Mouse (Mus musculus): ENCODE measurements at regions not wholly inside any gene's neighbourhood (a gene's known extent, or its start where the extent isn't known, plus 50 kb on each side); places are given as distances from the start of the nearest gene placed in this dataset.
A peak's percentile ranks its signal among the peaks of the same experiment; 100 is the strongest.

DNA sequence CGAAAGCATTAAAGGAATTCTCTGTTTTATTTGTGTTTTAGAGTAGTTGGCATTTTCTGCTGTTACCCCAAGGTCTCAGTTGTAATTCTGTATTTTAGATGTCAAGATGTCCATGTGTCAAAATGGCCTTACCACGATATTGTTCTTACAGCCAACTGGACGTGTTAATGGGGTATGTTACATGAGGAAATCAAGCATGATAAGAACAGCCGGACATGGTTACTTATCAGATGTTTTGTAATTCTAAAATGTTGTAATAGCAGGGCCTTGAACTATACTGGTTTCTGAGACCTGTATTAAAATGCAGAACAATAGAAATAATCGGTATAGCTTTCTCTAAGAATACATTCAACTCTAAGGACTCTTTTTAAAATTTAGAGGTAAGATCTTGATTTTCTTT lies 201.3 kb downstream of the Foxo1 start:
- Histone ChIP-seq H3K4me2 (ENCODE audit: low read depth, low read length) (no peak overlapping the region), H3K4me3 (ENCODE audit: low read depth, low read length) (no peak overlapping the region), H3K36me3 (ENCODE audit: control insufficient read depth, insufficient read depth) (no peaks in the 10 kb centered on the region), H3K27me3 (ENCODE audit: control insufficient read depth, insufficient read depth, low read depth, low read length) (no peaks in the 10 kb centered on the region), H3K9me3 (replicated peaks; ENCODE audit: control insufficient read depth, low read length) (no peaks in the 10 kb centered on the region), H3K9ac (ENCODE audit: low read depth, low read length) (no peak overlapping the region), H3K27ac (ENCODE audit: low read length) (no peak overlapping the region), H3K4me1 (ENCODE audit: control insufficient read depth, low read depth, low read length) (no peaks in the 10 kb centered on the region)
- no peak for ATAC-seq (ENCODE audit: low read depth)
- WGBS (ENCODE audit: insufficient replicate concordance): 51% methylated on average over 5 of the region's 5 CpGs

DNA sequence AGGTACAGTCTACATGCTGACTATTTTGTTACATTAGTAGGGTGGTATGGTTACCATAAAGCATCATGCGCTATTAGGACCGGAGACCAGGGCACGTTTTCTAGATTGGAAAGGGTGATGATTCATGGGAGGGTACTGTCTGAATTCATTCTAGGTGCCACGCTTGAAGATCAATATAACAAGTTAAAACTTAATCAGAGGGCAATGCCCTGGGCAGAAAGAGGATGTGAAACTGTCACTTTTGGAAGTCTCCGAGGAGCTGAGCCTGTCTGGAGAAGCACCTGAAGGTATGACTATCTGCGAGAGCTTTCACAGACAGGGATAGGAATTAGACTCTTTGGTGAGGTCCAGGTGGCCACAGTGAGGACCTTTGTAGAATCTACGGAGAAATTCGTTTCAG lies 200.2 kb downstream of the Foxo1 start:
- Histone ChIP-seq H3K36me3 (ENCODE audit: control insufficient read depth, insufficient read depth) (no peaks in the 10 kb centered on the region), H3K27me3 (ENCODE audit: control insufficient read depth, insufficient read depth, low read depth, low read length) (no peaks in the 10 kb centered on the region), H3K27ac (ENCODE audit: low read length) (no peak overlapping the region), H3K4me3 (ENCODE audit: low read depth, low read length) (no peak overlapping the region), H3K9me3 (replicated peaks; ENCODE audit: control insufficient read depth, low read length) (no peaks in the 10 kb centered on the region), H3K9ac (ENCODE audit: low read depth, low read length) (no peak overlapping the region), H3K4me2 (ENCODE audit: low read depth, low read length) (no peak overlapping the region), H3K4me1 (ENCODE audit: control insufficient read depth, low read depth, low read length) (no peaks in the 10 kb centered on the region)
- no peak for ATAC-seq (ENCODE audit: low read depth)
- WGBS (ENCODE audit: insufficient replicate concordance): 61% methylated on average over 8 of the region's 8 CpGs

DNA sequence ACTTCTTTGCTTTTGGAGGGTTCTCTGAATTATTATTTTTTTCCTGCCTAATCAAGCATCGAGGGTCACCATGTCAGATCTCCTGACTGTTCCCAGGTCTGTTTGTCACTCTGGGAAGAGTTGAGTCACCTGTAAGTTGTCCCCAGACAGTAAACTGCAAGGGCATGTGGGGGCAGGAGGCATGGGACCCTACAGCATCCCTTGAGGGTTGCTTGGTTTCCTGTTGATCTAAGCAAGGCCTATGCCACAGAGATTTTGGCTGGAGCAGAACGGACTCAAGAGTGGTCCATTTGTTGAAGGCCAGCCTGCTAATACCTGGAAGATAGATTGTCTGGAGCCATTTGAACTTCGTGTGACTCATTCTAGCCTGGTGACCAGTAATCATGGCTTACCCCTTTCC lies 199.7 kb downstream of the Foxo1 start:
- no peak for ATAC-seq (ENCODE audit: low read depth)

DNA sequence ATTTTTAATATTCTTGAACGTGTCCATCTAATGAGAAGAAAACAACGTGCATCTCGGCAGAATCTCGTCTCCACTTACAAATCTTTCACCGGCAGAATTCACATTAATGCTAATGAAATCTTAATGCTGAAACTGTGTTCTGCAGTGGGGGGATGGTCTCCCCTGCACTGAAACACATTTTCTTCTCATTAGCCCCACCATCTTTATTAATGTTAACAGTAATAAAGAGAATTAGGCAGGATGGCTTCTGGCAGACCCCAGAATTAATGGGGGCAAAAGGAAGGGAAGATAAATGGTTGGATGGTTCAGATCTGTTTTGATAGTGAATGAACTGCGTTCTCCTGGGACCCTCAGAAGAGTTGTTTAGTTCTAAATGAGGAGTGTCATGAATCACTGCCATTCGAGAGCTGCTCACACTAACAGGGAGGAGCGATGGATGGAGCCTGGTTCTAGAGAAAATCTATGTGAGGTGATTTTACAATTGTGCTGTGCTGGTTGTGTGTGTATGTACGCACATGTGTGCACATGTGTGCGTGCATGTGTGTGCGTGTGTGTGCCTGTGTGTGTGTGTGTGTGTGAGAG lies 198.9 kb downstream of the Foxo1 start:
- Histone ChIP-seq H3K4me1 (ENCODE audit: control insufficient read depth, low read depth, low read length) (no peaks in the 10 kb centered on the region), H3K9me3 (replicated peaks; ENCODE audit: control insufficient read depth, low read length) (no peaks in the 10 kb centered on the region), H3K4me3 (ENCODE audit: low read depth, low read length) (no peak overlapping the region), H3K9ac (ENCODE audit: low read depth, low read length) (no peak overlapping the region), H3K27ac (ENCODE audit: low read length) (no peak overlapping the region), H3K4me2 (ENCODE audit: low read depth, low read length) (no peak overlapping the region), H3K27me3 (ENCODE audit: control insufficient read depth, insufficient read depth, low read depth, low read length) (no peaks in the 10 kb centered on the region), H3K36me3 (ENCODE audit: control insufficient read depth, insufficient read depth) (no peaks in the 10 kb centered on the region)
- ATAC-seq (ENCODE audit: low read depth): no peak
- WGBS (ENCODE audit: insufficient replicate concordance): 66% methylated on average over 11 of the region's 11 CpGs

More for the DNA sequence above, 199.7 kb downstream of the Foxo1 start:
- Histone ChIP-seq H3K27ac (ENCODE audit: low read length) (no peak overlapping the region), H3K36me3 (ENCODE audit: control insufficient read depth, insufficient read depth) (no peaks in the 10 kb centered on the region), H3K4me3 (ENCODE audit: low read depth, low read length) (no peak overlapping the region), H3K4me1 (ENCODE audit: control insufficient read depth, low read depth, low read length) (no peaks in the 10 kb centered on the region), H3K9ac (ENCODE audit: low read depth, low read length) (no peak overlapping the region), H3K4me2 (ENCODE audit: low read depth, low read length) (no peak overlapping the region), H3K27me3 (ENCODE audit: control insufficient read depth, insufficient read depth, low read depth, low read length) (no peaks in the 10 kb centered on the region), H3K9me3 (replicated peaks; ENCODE audit: control insufficient read depth, low read length) (no peaks in the 10 kb centered on the region)
- 44% methylated on average over 3 of the region's 3 CpGs for WGBS (ENCODE audit: insufficient replicate concordance)

DNA sequence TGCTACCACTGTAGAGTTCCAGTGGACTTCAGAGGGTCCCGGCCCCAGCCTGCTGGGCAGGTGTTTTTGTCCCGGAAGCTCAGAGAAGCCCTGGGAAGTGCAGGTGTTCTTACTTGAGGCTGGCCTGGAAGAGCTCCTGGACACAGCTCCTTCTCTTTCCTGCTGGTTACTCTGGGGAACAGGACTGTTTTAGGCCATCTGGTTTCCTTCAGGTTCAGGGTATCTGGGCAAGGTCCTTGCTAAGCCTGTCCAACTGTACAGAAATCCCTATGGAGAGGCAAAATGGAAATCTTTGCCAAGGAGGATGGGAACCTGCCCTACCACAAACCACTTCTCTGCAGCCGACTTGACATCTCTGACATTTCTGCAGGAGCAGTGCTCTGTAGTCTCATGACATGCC lies 198.4 kb downstream of the Foxo1 start:
- ATAC-seq (ENCODE audit: low read depth): no peak
- WGBS (ENCODE audit: insufficient replicate concordance): 56% methylated on average over 3 of the region's 3 CpGs
- no peaks in the 10 kb centered on the region for H3K27me3 ChIP-seq (ENCODE audit: control insufficient read depth, insufficient read depth, low read depth, low read length)
- no peaks in the 10 kb centered on the region for H3K36me3 ChIP-seq (ENCODE audit: control insufficient read depth, insufficient read depth)
- no peak overlapping the region for H3K4me3 ChIP-seq (ENCODE audit: low read depth, low read length)
- no peak overlapping the region for H3K27ac ChIP-seq (ENCODE audit: low read length)
- no peaks in the 10 kb centered on the region for H3K4me1 ChIP-seq (ENCODE audit: control insufficient read depth, low read depth, low read length)
- H3K9me3 ChIP-seq (replicated peaks; ENCODE audit: control insufficient read depth, low read length): no peaks in the 10 kb centered on the region
- no peak overlapping the region for H3K9ac ChIP-seq (ENCODE audit: low read depth, low read length)
- H3K4me2 ChIP-seq (ENCODE audit: low read depth, low read length): no peak overlapping the region

DNA sequence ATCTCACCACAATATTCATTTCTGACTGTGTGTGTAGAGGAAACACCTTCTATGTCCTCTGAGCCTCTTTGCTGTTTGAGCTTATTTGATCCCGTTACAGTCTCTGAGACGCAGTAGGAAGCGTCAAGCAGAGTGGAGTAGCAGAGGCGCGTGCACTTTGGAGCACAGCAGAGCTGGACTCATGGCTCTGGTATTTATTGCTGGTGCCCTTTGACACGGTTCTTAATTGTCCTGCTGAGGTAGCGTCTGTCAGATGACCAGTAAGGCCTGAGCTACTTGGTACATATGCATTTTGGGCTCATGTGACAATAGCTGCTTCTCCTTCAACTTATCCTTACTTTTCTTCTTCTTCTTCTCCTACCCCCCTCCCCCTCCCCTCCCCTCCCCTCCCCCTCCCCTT lies 195.8 kb downstream of the Foxo1 start:
- Histone ChIP-seq H3K4me2 (ENCODE audit: low read depth, low read length) (no peak overlapping the region), H3K27ac (ENCODE audit: low read length) (no peak overlapping the region), H3K9ac (ENCODE audit: low read depth, low read length) (no peak overlapping the region), H3K27me3 (ENCODE audit: control insufficient read depth, insufficient read depth, low read depth, low read length) (no peaks in the 10 kb centered on the region), H3K4me3 (ENCODE audit: low read depth, low read length) (no peak overlapping the region), H3K9me3 (replicated peaks; ENCODE audit: control insufficient read depth, low read length) (no peaks in the 10 kb centered on the region), H3K36me3 (ENCODE audit: control insufficient read depth, insufficient read depth) (no peaks in the 10 kb centered on the region), H3K4me1 (ENCODE audit: control insufficient read depth, low read depth, low read length) (no peaks in the 10 kb centered on the region)
- WGBS (ENCODE audit: insufficient replicate concordance): 45% methylated on average over 7 of the region's 7 CpGs
- ATAC-seq (ENCODE audit: low read depth): no peak

DNA sequence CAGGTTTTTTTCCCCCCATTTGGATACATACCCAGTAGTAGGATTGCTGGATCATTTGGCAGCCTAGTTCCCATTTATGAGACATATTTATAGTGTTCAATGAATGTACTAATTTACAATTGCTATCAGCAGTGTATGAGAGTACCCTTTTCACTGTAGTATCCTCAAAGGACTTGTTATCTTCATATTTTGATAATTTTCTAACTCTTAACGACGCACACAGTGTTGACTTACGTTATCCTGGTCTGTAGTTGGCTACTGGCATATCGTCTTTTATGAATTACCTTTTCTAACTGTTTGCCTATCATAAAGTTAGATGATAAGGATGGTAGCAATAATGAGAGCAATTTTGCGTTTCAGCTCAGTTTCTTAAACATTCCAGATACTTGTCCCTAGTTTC lies 186.8 kb downstream of the Foxo1 start:
- H3K4me1 ChIP-seq (ENCODE audit: control insufficient read depth, low read depth, low read length): no peaks in the 10 kb centered on the region
- H3K4me3 ChIP-seq (ENCODE audit: low read depth, low read length): no peak overlapping the region
- no peak overlapping the region for H3K9ac ChIP-seq (ENCODE audit: low read depth, low read length)
- H3K9me3 ChIP-seq (replicated peaks; ENCODE audit: control insufficient read depth, low read length): no peaks in the 10 kb centered on the region
- no peaks in the 10 kb centered on the region for H3K27me3 ChIP-seq (ENCODE audit: control insufficient read depth, insufficient read depth, low read depth, low read length)
- H3K4me2 ChIP-seq (ENCODE audit: low read depth, low read length): no peak overlapping the region
- no peaks in the 10 kb centered on the region for H3K36me3 ChIP-seq (ENCODE audit: control insufficient read depth, insufficient read depth)
- ATAC-seq (ENCODE audit: low read depth): no peak
- H3K27ac ChIP-seq (ENCODE audit: low read length): no peak overlapping the region
- 67% methylated on average over 5 of the region's 5 CpGs for WGBS (ENCODE audit: insufficient replicate concordance)

DNA sequence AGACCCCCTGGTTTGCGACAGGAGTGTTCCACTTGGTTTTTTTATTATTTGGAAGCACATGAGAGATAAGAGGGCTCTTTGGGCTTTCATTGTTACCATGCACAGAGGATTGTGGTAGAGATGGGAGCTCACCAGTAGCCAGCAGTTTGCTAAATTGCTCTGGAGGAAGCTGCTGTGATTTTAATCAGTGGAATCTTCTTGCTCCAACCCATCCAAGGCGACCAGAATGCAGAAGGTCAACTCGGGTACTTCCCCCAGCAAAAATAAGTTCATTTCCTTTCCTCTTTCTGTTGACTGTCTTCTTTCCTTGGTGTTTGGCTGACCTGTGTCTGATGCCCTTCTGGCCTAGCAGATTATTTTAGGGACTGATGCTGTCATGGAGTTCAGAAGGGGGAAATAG lies 184.9 kb downstream of the Foxo1 start:
- Histone ChIP-seq H3K4me2 (ENCODE audit: low read depth, low read length) (no peak overlapping the region), H3K36me3 (ENCODE audit: control insufficient read depth, insufficient read depth) (no peaks in the 10 kb centered on the region), H3K4me3 (ENCODE audit: low read depth, low read length) (no peak overlapping the region), H3K9me3 (replicated peaks; ENCODE audit: control insufficient read depth, low read length) (no peaks in the 10 kb centered on the region), H3K9ac (ENCODE audit: low read depth, low read length) (no peak overlapping the region), H3K27ac (ENCODE audit: low read length) (no peak overlapping the region), H3K4me1 (ENCODE audit: control insufficient read depth, low read depth, low read length) (no peaks in the 10 kb centered on the region), H3K27me3 (ENCODE audit: control insufficient read depth, insufficient read depth, low read depth, low read length) (no peaks in the 10 kb centered on the region)
- no peak for ATAC-seq (ENCODE audit: low read depth)
- 46% methylated on average over 3 of the region's 3 CpGs for WGBS (ENCODE audit: insufficient replicate concordance)

DNA sequence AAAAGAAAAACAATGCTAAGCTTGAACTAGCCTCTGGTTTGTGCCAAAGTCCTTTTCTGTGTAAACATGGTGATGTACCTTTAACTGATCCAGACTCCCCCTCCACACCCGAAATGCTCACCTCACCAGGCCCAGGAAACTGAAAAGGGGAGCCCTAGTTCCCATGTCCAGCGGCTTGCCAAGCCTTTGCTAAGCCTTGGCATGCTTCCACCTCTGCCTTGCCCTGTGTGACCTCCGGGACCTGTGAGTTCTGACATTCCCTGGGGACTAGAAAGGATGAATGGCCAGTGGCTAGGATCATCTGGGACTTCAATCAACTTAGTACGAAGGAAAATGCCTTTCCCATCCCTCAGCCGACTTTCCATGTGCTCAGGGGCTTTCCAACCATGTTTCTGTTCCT lies 184.2 kb downstream of the Foxo1 start:
- ATAC-seq (ENCODE audit: low read depth): peak; percentile 71
- Histone ChIP-seq H3K4me3 (ENCODE audit: low read depth, low read length) (no peak overlapping the region), H3K4me2 (ENCODE audit: low read depth, low read length) (no peak overlapping the region), H3K27ac (ENCODE audit: low read length) (no peak overlapping the region), H3K27me3 (ENCODE audit: control insufficient read depth, insufficient read depth, low read depth, low read length) (no peaks in the 10 kb centered on the region), H3K4me1 (ENCODE audit: control insufficient read depth, low read depth, low read length) (no peaks in the 10 kb centered on the region), H3K9ac (ENCODE audit: low read depth, low read length) (no peak overlapping the region), H3K9me3 (replicated peaks; ENCODE audit: control insufficient read depth, low read length) (no peaks in the 10 kb centered on the region), H3K36me3 (ENCODE audit: control insufficient read depth, insufficient read depth) (no peaks in the 10 kb centered on the region)
- WGBS (ENCODE audit: insufficient replicate concordance): 38% methylated on average over 5 of the region's 5 CpGs
